In genomic region chr9:42106305-42106704, GRCm38 (mm10) we compare ENCODE assay signal across 17 mouse cellular contexts. TPM values are rescaled to one million over a fixed set of nuclear protein-coding genes. Genes with fewer than 3 reads are reported as not detected.
DNase-seq lines count a peak whose midpoint lies in the region; ATAC-seq and TF ChIP-seq lines count a peak whose summit lies in the region.
"Had no signal": no experiment of that assay in that cellular context is flagged by ENCODE, and none has a peak within 500 bp of the region (broad histone marks: within the 10 kb centered on the region; RNA-seq: fewer than 3 reads in every experiment).

No protein-coding gene starts in this region.

- H3K4me1 ChIP-seq in kidney, adult 2 months (ENCODE audit: control insufficient read depth, insufficient read depth, low read length) = peaks cover 31% of the 10 kb centered on the region

- H3K4me3 ChIP-seq in kidney, adult 2 months (ENCODE audit: insufficient read depth, low read depth, low read length) = no peak overlapping the region
- H3K4me3 ChIP-seq: embryonic facial prominence, embryonic 13.5 days; embryonic facial prominence, embryonic 15.5 days; erythroblast, embryonic 14.5 days; forebrain, embryonic 10.5 days; forebrain, embryonic 12.5 days had no signal

- no peak for TF ChIP-seq POLR2A in kidney, adult 2 months (IDR thresholded peaks at IDR 0.05; ENCODE audit: low read depth, low read length)

- 54% methylated on average over 7 of the region's 7 CpGs for WGBS in kidney, adult 2 months

- H3K27ac ChIP-seq in kidney, adult 2 months (ENCODE audit: insufficient read depth, low read depth, low read length) = peak overlapping the region; percentile 7; the same call in 1 of the 2 replicates
- H3K27ac ChIP-seq: embryonic facial prominence, embryonic 13.5 days; embryonic facial prominence, embryonic 15.5 days; forebrain, embryonic 10.5 days; forebrain, embryonic 12.5 days had no signal

- no peak for TF ChIP-seq CTCF in kidney, adult 2 months (conservative IDR thresholded peaks at IDR 0.05; ENCODE audit: insufficient read depth, insufficient read length, low read depth, low read length)

- ATAC-seq in cerebellum, adult (ENCODE audit: insufficient number of reproducible peaks, low FRiP score, low TSS enrichment) = no peak
- ATAC-seq: forebrain, embryonic 14.5 days; forebrain, embryonic 16.5 days had no signal

- peak; percentile 66 for DNase-seq in cerebellum, adult 9-11 months
- peak; percentile 58 to 61 for DNase-seq in cerebellum, postnatal 14 days
- no peak for DNase-seq in cerebellum, adult 11-12 months
- no peak for DNase-seq in kidney, adult 2 months
- DNase-seq in kidney, adult 9 months = no peak
- DNase-seq: adrenal gland, adult 2 months; adrenal gland, postnatal 10 days; adrenal gland, postnatal 25 days; embryo, embryonic 11 days had no signal

- no peaks in the 10 kb centered on the region for H3K27me3 ChIP-seq in kidney, adult 2 months (replicated peaks; ENCODE audit: control insufficient read depth, insufficient read depth, low read length)
- H3K27me3 ChIP-seq: embryonic facial prominence, embryonic 13.5 days; embryonic facial prominence, embryonic 15.5 days; forebrain, embryonic 12.5 days had no signal

- H3K36me3 ChIP-seq in kidney, adult 2 months (ENCODE audit: control insufficient read depth, insufficient read depth, low read length) = no peaks in the 10 kb centered on the region
- H3K36me3 ChIP-seq: embryonic facial prominence, embryonic 15.5 days; forebrain, embryonic 10.5 days; forebrain, embryonic 12.5 days had no signal

RNA-seq across cellular contexts. Expression of gene Sorl1, which starts 17.8 kb away (rescaled TPM):
- 58.1 and 80.7 TPM in 2 replicates for polyA plus RNA-seq in kidney, adult 2 months (2012; rRNA removed)

Comparison
In these comparisons a context has a peak if more than half of its experiments do, and no peak if none do; other contexts are left out.
1. DNase-seq: peak in cerebellum, adult 9-11 months (single experiment) and cerebellum, postnatal 14 days (2 of 2); none in cerebellum, adult 11-12 months (single experiment), kidney, adult 2 months (single experiment) and kidney, adult 9 months (single experiment).